Mouse (Mus musculus): ENCODE data around the gene Ak5.

- TF ChIP-seq CTCF (IDR thresholded peaks at IDR 0.05; ENCODE audit: control insufficient read depth, insufficient read depth, insufficient replicate concordance, low read depth, low read length) (no peak), POLR2A (IDR thresholded peaks at IDR 0.05; ENCODE audit: control insufficient read depth, low read depth, low read length) (no peak)
Measured at GRCm38 (mm10) chr3:152460802-152461201, 207.4 kb downstream of the Ak5 start.

Data from testis, adult 2 months (tissue).